Mouse (Mus musculus): Measurements from ENCODE around the gene Vmn1r101. TPM values are rescaled to one million over a fixed set of nuclear protein-coding genes. Genes with fewer than 3 reads are reported as not detected.
"Not testable (repeated sequence)": the region's sequence is repeated elsewhere in the genome, so short reads cannot be mapped to it uniquely, and the experiment has no call there.

Gene Vmn1r101
- polyA plus RNA-seq (2017; shearing (Covaris generic)), result not detected

DNA sequence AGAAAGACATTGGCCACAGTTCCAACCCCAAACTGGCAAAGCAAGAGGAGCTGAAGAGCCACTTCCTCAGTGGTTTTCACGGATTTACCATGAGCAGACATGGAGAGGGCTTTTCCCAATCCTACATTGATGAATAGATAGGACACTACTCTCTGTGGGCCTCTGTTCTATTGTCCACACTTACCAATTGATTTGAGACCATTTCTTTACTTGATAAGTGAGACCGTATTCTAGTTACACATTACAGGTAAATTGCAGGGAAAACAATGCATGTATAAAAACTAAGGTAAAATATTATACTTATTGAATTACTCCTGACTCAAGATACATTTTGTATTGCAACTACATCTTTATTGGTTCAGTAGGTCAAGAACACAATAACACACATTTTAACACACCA lies at the start of gene Vmn1r101:
TSS of gene Vmn1r101 (minus strand) at position 101 of the 400 bp plus-strand sequence.
- ATAC-seq, result not testable (repeated sequence)

- not testable (repeated sequence) for ATAC-seq
Measured at GRCm38 (mm10) chr7:20474825-20475224, 32.4 kb upstream of the Vmn1r101 start, which contains the start of gene Gm10670. Gm10670 (minus strand) TSS chr7:20474925.

DNA sequence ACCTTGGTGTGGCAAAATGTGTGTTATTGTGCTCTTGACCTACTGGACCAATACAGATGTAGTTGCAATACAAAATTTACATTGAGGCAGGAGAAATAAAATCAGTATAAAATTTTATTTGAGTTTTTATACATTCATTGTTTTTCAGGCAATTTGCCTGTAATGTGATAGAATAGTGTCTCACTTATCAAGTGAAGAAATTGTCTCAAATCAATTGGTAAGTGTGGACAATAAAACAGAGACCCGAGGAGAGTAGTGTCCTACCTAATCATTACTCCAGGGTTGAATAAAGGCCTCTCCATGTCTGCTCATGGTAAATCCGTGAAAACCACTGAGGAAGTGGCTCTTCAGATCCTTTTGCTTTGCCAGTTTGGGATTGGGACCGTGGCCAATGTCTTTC lies 24.8 kb downstream of the Vmn1r101 start, which contains the start of gene Vmn1r100:
TSS of gene Vmn1r100 (plus strand) at position 301 of the 400 bp plus-strand sequence.
- ATAC-seq, result not testable (repeated sequence)

Other genes with a start within 250 kb of the Vmn1r101 start
- not detected for gene Vmn1r95, start 248.9 kb downstream of the Vmn1r101 start, polyA plus RNA-seq (2017; shearing (Covaris generic))
- not detected for gene Gm6164, start 237.0 kb downstream of the Vmn1r101 start, polyA plus RNA-seq (2017; shearing (Covaris generic))
- not detected for gene Gm4498, start 208.8 kb downstream of the Vmn1r101 start, polyA plus RNA-seq (2017; shearing (Covaris generic))
- not detected for gene Gm5890, start 179.8 kb downstream of the Vmn1r101 start, polyA plus RNA-seq (2017; shearing (Covaris generic))
- gene Gm4133, start 108.5 kb downstream of the Vmn1r101 start, polyA plus RNA-seq (2017; shearing (Covaris generic)), result not detected
- gene Gm5728, start 67.2 kb downstream of the Vmn1r101 start, polyA plus RNA-seq (2017; shearing (Covaris generic)), result not detected
- not detected for gene Vmn1r100, start 24.7 kb downstream of the Vmn1r101 start, polyA plus RNA-seq (2017; shearing (Covaris generic))
- gene Gm10670, start 32.3 kb upstream of the Vmn1r101 start, polyA plus RNA-seq (2017; shearing (Covaris generic)), result not detected
- gene Vmn1r103, start 67.9 kb upstream of the Vmn1r101 start, polyA plus RNA-seq (2017; shearing (Covaris generic)), result not detected
- gene Vmn1r104, start 91.2 kb upstream of the Vmn1r101 start, polyA plus RNA-seq (2017; shearing (Covaris generic)), result not detected
- gene Gm5726, start 103.2 kb upstream of the Vmn1r101 start, polyA plus RNA-seq (2017; shearing (Covaris generic)), result not detected
- not detected for gene Gm4141, start 133.6 kb upstream of the Vmn1r101 start, polyA plus RNA-seq (2017; shearing (Covaris generic))
- not detected for gene Gm4513, start 156.4 kb upstream of the Vmn1r101 start, polyA plus RNA-seq (2017; shearing (Covaris generic))
- not detected for gene Vmn1r107, start 226.3 kb upstream of the Vmn1r101 start, polyA plus RNA-seq (2017; shearing (Covaris generic))

All from inflammation-experienced regulatory T-cells, adult 6 months (primary cell).